Mouse (Mus musculus) ZHBTc4 (cell line): ENCODE data around the gene Thnsl1.
"Not testable (repeated sequence)": the region's sequence is repeated elsewhere in the genome, so short reads cannot be mapped to it uniquely, and the experiment has no call there.

ENCODE experiments used
- DNase-seq: peaks from one replicate; pipeline ENCODE4 v3.0.0-alpha.2; 2011; ENCODE audit warnings: low read depth, low spot score

The Thnsl1 gene

DNA sequence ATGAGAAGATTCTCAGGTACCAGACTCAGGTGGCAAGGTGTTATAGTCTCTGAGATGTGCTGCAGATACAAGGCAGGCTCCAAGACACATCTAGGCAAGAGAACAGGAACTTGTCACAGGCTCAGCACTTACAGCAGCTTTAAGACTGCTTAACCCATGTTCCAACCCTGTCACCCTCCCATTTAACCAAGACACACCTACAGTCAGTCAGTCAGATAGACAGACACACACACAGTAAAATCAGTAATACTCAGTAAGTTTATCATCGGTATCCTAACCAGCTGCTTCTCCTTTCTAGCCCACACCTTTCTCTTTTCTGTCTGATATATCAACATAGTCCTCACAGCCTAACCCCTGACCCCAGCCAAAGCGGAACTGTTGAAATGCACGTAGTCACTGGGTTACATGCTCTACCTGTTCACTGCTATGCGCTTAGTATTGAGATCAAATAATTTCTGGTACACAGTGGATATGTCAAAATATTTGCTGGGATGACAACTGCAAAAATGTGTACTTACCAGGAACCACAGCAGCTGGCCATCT is 30.4 kb downstream of the Thnsl1 start:
- no peak for DNase-seq

DNA sequence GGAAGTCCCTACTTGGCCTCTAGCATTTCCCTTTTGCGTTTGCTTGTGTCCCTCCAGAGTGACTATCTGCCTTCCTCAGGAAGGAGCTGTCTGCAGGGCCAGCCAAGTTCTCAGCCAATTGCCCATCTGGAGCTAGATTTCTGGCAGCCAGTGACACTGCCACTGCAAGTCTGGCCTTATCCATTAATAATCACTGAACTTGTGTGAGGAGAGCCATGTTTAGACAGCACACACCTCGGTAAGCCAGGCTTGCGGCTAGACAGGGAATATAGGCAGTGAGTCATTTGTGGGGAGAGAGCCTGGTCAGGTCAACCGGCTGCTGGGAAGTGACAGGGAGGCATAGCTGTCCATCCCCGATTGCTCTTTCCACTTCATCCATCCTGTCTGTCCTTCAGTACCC is 31.3 kb downstream of the Thnsl1 start:
- no peak for DNase-seq

DNA sequence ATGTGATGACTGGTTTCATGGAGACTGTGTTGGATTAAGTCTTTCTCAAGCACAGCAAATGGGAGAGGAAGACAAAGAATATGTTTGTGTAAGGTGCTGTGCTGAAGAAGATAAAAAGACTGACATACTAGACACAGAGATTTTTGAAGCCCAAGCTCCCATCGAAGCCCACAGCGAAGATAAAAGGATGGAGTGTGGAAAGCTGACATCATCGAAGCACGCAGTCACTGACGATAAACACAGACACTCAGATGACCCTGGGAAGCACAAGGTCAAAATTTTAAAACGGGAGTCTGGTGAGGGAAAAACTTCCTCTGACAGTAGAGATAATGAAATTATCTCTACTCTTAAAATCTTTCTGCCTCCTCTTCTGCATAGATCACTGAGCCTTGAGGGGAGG is 38.6 kb downstream of the Thnsl1 start:
- not testable (repeated sequence) for DNase-seq

DNA sequence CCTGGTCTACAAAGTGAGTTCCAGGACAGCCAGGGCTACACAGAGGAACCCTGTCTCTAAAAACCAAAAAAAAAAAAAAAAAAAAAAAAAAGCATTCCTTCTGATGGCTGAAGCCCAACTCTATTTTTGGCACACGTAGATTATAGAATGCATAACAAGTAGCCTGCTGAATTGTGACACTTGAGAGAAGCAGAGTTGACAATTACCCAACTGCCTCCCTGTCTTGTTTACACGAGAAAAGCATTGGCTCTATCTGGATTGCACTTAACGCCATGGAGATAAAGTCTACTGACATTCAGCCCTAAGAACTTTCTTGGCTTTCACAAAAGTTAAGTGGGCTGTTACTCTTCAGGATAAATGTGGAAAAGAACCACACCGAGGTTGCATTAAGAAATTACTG is 39.5 kb downstream of the Thnsl1 start:
- no peak for DNase-seq

DNA sequence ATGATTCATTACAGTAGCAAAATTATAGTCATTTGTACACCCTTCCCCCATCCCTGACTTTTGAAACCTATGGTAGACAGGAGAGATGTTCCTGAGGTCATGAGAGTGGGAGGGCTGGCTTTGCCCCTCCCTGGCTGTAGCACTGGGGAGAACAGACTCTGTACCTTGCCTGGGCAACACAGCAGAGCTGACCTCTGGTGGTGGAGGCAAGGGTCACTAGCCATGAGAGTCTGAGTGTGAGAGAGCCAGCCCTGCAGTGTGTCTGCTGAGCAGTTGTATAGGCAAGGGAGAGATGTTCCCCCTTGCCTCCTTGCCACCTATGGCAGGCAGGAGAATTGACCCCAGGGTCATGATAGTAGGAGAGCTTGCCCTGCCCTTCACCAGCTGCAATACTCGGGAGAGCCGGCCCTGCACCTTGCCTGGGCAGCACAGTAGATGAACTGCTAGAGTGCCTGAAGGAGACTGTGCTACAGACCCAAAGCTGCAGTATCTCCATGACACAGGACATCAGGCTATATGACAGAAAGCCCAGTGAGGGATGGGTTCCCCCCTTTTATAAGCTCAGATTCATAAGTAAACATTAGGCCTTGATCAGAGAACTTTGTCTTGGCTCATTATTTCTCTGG is 40.1 kb downstream of the Thnsl1 start:
- DNase-seq: no peak

GRCm38 (mm10) chr2:21253644-21254043 is 48.1 kb downstream of the Thnsl1 start:
- no peak for DNase-seq

- no peak for DNase-seq
Measured at GRCm38 (mm10) chr2:21254308-21254707, 48.8 kb downstream of the Thnsl1 start.

DNA sequence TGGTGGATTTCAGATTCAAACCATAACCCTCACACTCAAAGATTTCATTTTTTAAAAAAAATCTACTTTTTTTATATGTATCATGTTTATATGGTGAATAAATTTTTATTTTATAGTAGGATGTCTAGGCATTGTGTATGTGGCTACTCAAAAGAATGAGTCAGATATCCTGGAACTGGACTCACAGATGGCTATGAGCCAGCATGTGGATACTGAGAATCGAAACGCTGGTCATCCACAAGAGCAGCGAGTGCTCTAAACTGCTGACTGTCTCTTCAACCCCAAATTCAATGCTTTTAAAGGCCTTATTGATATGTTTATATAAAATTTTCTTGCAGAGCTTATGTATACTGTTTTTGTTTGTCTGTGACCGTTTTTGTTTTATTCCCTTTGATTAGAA is 52.8 kb downstream of the Thnsl1 start:
- DNase-seq: no peak

DNA sequence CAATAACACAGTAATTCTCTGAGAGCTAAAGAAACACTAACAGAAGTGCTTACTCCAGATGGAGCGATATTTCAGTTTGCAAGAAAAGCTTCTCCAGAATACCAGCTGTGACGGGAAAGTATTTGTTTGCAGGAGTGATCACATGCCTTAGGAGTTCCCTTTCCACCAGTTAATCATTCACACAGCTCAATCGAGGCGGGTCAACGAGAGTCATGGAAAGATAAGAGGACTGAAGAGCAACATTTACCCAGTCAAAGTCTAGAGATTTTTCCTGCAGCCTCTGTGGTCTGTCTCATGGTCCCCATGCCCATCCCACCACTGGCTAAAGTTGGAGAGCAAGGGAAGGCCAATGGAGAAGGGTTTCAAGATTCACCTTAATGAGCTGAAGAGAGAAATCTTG is 53.6 kb downstream of the Thnsl1 start:
- DNase-seq: no peak

- DNase-seq: no peak
Measured at GRCm38 (mm10) chr2:21260060-21260459, 54.5 kb downstream of the Thnsl1 start.

DNA sequence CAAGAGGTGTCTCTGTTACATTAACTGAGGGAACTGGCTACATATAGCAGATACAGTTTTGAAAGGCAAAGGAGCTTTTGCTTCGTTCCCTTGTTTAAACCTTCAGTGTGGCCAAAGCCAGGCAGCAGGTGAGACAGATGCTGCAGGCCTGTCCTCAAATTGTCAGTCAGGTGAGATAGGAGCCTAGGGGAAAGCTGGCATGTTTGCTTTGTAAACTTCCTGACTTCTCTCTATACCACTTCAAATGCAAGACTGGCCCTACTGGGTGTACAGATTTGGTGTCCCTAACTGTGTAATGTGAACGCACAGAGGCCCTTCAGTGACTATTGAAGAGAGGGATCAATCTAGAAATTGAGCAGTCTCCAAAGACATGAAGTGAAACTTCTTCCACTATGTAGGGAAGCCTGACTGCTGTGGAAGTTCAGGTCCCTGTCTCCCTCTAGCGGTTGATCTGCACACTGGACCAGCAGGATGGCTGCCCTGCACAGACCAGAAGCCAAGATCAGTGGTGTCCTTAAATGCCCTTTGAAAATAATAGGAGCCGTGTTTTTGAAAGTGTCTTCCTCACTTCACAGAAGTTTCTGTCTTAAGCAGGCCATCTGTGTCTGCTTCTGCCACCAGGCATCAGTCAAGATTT is 56.0 kb downstream of the Thnsl1 start:
- DNase-seq: peak; percentile 82

- no peak for DNase-seq
Measured at GRCm38 (mm10) chr2:21264031-21264430, 58.5 kb downstream of the Thnsl1 start.
